Mouse (Mus musculus): Measurements from ENCODE around the gene Phka2.
A peak's percentile ranks its signal among the peaks of the same experiment; 100 is the strongest.

Gene Phka2

DNA sequence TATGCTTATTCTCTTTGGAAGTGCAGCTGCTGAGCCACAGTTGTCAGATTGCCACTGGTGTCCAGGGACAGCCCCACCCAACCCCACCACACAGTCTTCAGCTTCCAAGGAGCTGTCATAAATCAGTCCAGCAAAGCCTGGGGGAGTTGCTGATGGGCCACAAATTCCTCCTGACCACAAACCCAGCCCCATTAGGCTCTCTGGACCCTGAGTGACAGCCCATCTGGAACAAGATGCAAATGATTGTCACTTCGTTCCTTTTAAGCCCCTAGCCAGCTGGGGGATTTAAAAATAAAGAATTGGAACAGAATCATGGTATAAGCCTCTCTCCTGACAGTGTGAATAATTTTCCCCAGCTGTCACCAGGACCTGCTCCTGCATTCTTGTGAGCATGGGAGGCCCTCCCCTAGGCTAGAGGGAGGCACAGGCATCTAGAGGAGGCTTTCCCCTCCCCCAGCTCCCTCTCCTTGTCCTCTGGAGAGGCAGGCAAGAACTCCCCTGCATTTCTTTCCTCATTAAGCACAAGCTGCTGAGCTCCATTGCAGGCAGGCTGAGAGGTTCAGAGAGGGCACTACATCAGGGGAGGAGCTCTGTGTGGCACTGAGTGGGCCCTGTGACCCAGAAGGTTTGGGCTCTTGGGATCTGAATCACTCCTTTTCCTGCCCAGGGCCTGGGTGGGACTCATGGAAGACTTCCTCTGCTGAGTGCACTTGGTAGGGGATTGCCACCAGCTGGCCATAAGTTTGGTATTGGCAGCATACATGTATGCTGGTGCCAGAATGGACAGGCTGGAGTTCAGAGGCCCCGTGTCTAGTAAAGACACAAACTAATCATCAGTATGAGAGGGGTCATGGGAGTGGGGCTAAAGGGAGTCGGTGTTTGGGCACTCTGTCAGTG, 96.8 kb downstream of the Phka2 start:
- peak; percentile 4 for DNase-seq (ENCODE audit: low spot score)

- DNase-seq (ENCODE audit: low spot score): no peak
Measured at GRCm38 (mm10) chrX:160601053-160601452, 99.1 kb downstream of the Phka2 start.

DNA sequence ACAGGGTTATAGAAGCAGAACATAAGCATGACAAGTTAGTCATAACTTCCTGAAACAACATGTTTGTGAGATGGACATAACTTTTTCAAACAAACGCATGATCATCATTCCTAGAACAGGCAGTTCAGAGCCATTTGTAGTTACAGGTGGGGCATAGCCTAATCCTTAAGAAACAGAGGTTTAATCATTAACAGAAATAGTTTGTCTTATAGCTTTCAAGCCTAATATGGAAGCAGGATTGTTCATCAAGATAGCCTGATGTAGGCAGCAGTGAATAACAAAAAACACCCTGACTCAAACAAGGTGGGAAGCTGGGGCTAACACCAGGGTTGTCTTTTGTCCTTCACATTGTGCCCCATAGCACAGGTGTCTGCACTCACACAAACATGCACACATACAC, 100.8 kb downstream of the Phka2 start:
- DNase-seq (ENCODE audit: low spot score): no peak

GRCm38 (mm10) chrX:160603316-160603715, 101.3 kb downstream of the Phka2 start:
- DNase-seq (ENCODE audit: low spot score): no peak

GRCm38 (mm10) chrX:160603981-160604541, 102.1 kb downstream of the Phka2 start:
- DNase-seq (ENCODE audit: low spot score): no peak

DNA sequence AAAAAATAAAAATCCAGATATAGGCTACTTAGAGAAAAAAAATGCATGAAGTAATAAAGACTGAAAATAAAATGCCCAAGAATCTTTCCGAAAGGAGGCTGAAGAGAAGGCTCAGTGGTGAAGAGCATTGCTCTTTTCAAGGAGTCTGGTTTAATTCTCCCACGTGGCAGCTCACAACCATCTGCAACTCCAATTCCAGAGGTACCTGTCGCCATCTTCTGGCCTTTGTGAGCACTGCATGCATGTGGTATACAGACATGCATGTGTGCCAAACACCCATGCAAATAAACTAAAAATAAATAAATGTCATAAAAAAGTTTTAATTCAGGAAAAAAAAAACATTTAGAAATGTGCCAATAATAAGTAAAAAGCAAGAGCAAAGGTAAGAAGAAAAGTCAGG, 107.9 kb downstream of the Phka2 start:
- no peak for DNase-seq (ENCODE audit: low spot score)

DNA sequence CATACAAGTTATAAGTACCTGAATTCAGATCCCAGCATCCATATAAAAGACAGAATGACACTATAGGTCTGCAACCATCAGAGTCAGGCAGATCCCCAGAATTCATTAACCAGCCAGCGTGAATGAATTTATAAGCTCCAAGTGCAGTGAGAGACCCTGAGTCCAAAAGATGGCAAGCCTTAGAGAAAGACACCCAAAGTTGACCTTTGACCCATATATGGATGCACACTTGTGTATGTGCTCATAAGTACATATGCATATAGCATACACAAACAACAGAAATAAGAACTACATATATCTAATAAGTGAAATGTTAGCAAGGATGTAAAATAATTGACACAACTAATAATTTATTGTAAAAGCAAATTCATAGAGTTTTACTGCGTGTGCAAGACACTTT, 108.5 kb downstream of the Phka2 start:
- no peak for DNase-seq (ENCODE audit: low spot score)

DNA sequence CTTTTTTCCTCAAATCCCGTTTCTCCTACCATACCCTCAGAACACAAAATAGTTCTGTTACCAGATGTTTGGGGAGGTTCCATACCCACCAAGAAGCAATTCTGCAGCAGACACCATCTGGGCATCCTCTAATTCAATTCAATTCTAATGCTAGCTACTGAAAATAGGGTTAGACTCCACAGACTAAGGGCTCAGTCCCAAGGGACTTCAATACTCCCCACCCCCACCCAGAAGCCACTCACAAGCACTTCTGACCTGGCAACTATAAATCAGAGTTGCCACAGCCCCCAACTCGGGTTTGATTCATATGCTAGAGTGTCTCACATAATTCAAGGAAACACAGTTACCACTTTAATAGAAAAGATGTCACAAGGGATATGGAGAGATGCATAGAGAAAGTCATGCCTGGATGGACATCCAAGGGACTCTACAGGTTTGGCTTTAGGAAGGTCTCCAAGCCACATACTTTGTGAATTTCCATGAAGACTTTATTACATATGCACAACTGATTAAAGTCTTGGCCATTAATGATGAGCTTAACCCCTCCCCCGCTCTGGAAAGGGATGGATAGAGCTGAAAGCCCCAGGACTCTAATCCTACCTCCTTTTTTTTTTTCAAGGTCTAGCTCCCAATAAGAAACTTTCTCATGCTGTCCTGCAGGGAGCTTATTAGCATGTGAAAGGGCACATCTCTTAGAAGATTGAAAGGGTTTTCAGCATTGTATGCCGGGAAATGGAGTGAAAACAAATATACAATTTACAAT, 109.1 kb downstream of the Phka2 start:
- no peak for DNase-seq (ENCODE audit: low spot score)

Data from yolk sac, embryonic 10.5 days (tissue).